In the genomic region with DNA sequence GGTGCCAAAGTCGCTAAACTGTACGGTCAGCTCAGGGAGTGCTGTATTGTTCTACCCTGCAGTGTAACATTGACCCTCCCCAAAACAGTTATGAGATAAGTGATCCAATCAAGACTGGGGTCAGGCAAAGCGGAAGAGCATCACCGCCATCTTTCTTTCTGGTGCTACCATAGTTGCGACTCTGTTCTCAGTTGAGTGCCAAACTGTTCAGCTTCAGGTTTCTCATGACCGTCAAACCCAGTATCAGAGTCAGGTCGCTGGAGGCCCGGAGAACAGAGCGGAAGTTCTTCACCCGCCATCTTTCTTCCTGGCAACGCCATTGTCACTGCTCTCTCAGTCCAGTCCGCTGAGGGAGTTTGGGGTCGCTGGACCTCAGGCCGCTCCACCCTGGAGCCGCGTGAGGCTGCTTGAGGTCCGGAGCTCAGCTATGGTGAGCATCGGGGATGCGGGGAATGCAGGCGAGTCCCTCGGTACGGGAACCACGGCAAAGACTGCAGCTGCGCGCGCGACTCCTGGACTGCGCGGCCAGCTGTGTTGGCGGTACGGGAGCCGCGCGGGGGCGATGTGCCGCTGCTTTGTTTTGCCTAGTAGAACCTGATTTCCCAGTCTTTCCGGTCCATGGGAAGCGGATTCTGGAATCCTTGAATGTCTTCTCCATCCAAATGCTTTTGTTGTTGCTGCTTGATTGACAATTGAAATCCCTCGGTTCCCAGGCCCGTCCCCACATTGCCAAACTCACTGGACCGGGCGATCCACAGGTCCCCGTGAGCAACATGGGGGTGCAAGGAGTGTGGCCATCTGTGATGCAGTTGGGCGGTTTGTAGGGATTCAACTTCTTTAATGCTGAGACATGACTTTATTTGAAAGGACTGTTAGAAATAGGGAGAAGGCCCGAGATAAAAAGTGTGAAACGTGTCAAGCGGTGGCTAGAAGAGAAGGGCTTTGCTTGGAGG, we compare ENCODE assay signal across 8 mouse cellular contexts. TPM values are rescaled to one million over a fixed set of nuclear protein-coding genes. Genes with fewer than 3 reads are reported as not detected.
DNase-seq lines count a peak whose midpoint lies in the region; ATAC-seq lines count a peak whose summit lies in the region.

A gene (plus strand): TSS at position 300 of the 953 bp plus-strand sequence.
A gene (plus strand): TSS at position 327 of the 953 bp plus-strand sequence.

- 7% methylated on average over 47 of the region's 47 CpGs for WGBS in hindbrain, embryonic 11.5 days

- no peaks in the 10 kb centered on the region for H3K27me3 ChIP-seq in hindbrain, embryonic 11.5 days (ENCODE audit: control insufficient read depth, insufficient read depth, low read length)

- no peaks in the 10 kb centered on the region for H3K4me1 ChIP-seq in hindbrain, embryonic 11.5 days (replicated peaks; ENCODE audit: control insufficient read depth, insufficient read depth, low read length)

- H3K9ac ChIP-seq in hindbrain, embryonic 11.5 days (ENCODE audit: low read depth, low read length) = peak within 1 kb of the TSS; percentile 84

- no peaks in the 10 kb centered on the region for H3K9me3 ChIP-seq in hindbrain, embryonic 11.5 days (ENCODE audit: control insufficient read depth, low read length)

- no peaks in the 10 kb centered on the region for H3K36me3 ChIP-seq in hindbrain, embryonic 11.5 days (ENCODE audit: control insufficient read depth, insufficient read depth, low read length)

- peak; percentile 89 for DNase-seq in Muller cell, postnatal 12 days (ENCODE audit: inconsistent ontology term)
- peak; percentile 91 for DNase-seq in cerebellum, adult 9-11 months
- peak; percentile 82 to 93 for DNase-seq in frontal cortex, adult 2 months (ENCODE audit: extremely low spot score in 1 of 2, low spot score in 1 of 2)
- DNase-seq in hindbrain, embryonic 11.5 days (ENCODE audit: low spot score) = peak; percentile 87
- DNase-seq in layer of hippocampus, postnatal 10 days (ENCODE audit: low spot score in 2 of 2) = peak; percentile 85 to 90
- DNase-seq in lung, postnatal 10 days = peak; percentile 92
- DNase-seq in retina, adult 2 months (ENCODE audit: low read depth, low spot score) = peak; percentile 85
- DNase-seq in thymus, postnatal 36 days = peak; percentile 84 to 88

- ATAC-seq in hindbrain, embryonic 11.5 days (ENCODE audit: low FRiP score) = peak; percentile 96

- peak within 1 kb of the TSS; percentile 50 for H3K4me2 ChIP-seq in hindbrain, embryonic 11.5 days (replicated peaks; ENCODE audit: low read depth, low read length)

- peak within 1 kb of the TSS; percentile 97 for H3K27ac ChIP-seq in hindbrain, embryonic 11.5 days (ENCODE audit: low read depth, low read length)

- H3K4me3 ChIP-seq in hindbrain, embryonic 11.5 days (ENCODE audit: low read depth, low read length) = peak within 1 kb of the TSS; percentile 59

RNA-seq across cellular contexts. Expression of the first gene that starts in this region (rescaled TPM):
- polyA plus RNA-seq in frontal cortex, adult 2 months (2012; rRNA removed) = 4.7 and 6.1 TPM in 2 replicates
- polyA plus RNA-seq in hindbrain, embryonic 11.5 days (2014; fragmentation: Nextera tagmentation; extraction: Ambion mirVana) = 9.1 and 12.4 TPM in 2 replicates
- total RNA-seq in layer of hippocampus, postnatal 10 days (2021) = 10 to 100 TPM; 13.0 to 15.2 TPM

RNA-seq across cellular contexts. Expression of the second gene that starts in this region (rescaled TPM):
- 20.7 and 23.1 TPM in 2 replicates for polyA plus RNA-seq in frontal cortex, adult 2 months (2012; rRNA removed)
- 40.2 and 43.5 TPM in 2 replicates for polyA plus RNA-seq in hindbrain, embryonic 11.5 days (2014; fragmentation: Nextera tagmentation; extraction: Ambion mirVana)
- 10 to 100 TPM; 27.9 to 28.2 TPM for total RNA-seq in layer of hippocampus, postnatal 10 days (2021)

Comparison
In these comparisons a context has a peak if more than half of its experiments do, and no peak if none do; other contexts are left out.
1. Peak in every context shown above with its lines: DNase-seq, ATAC-seq, H3K4me3 ChIP-seq and H3K27ac ChIP-seq.